Mouse (Mus musculus) cerebellum, adult 2 months (tissue): ENCODE results near the gene Slc44a1.

ENCODE experiments used
- CTCF ChIP-seq: fragments of 200-500 bp; IDR thresholded peaks from 2 replicates; pipeline ENCODE4 v1.5.1; 2011; ENCODE audit warnings: low read depth, mild to moderate bottlenecking, control low read depth, low read length, moderate library complexity, borderline replicate concordance; ENCODE audit not compliant: insufficient read depth
- POLR2A ChIP-seq: fragments of 200-500 bp; IDR thresholded peaks from 2 replicates; pipeline ENCODE4 v1.6.1; 2011; ENCODE audit warnings: low read length, control low read depth, borderline replicate concordance; ENCODE audit not compliant: insufficient read depth

- TF ChIP-seq POLR2A, result no peak
- TF ChIP-seq CTCF, result no peak
Measured at GRCm38 (mm10) chr4:53624816-53625215, 184.6 kb downstream of the Slc44a1 start.
